Mouse (Mus musculus) olfactory bulb, adult 2 months (tissue): Measurements from ENCODE around the gene 1810065E05Rik.

ENCODE experiments used
- CTCF ChIP-seq: fragments of 200-500 bp; IDR thresholded peaks from 2 replicates; pipeline ENCODE4 v1.5.1; 2012; ENCODE audit warnings: low read depth, mild to moderate bottlenecking, low read length, moderate library complexity; ENCODE audit not compliant: insufficient read depth
- POLR2A ChIP-seq: fragments of 200-500 bp; IDR thresholded peaks from 2 replicates; pipeline ENCODE4 v1.6.1; 2012; ENCODE audit warnings: mild to moderate bottlenecking, low read depth, low read length, moderate library complexity; ENCODE audit not compliant: insufficient read depth

GRCm38 (mm10) chr11:58453592-58453991, 32.7 kb downstream of the 1810065E05Rik start:
- TF ChIP-seq CTCF (no peak), POLR2A (no peak)
